Mouse (Mus musculus) ES-Bruce4 (cell line): Measurements from ENCODE around the gene Ppp1r8. TPM values are rescaled to one million over a fixed set of nuclear protein-coding genes. Genes with fewer than 3 reads are reported as not detected.
"Not testable (repeated sequence)": the region's sequence is repeated elsewhere in the genome, so short reads cannot be mapped to it uniquely, and the experiment has no call there.

Experiments used
- H3K27ac ChIP-seq: 2 replicates; pipeline ENCODE4 v1.5.1; 2012; ENCODE audit warnings: low read length, inconsistent platforms; ENCODE audit not compliant: insufficient read depth
- H3K27me3 ChIP-seq: 2 replicates; pipeline ENCODE4 v1.6.1; 2012; ENCODE audit warnings: mild to moderate bottlenecking, low read length, inconsistent platforms; ENCODE audit not compliant: control insufficient read depth, poor library complexity, insufficient read depth, severe bottlenecking
- H3K36me3 ChIP-seq: 2 replicates; pipeline ENCODE4 v1.6.1; 2012; ENCODE audit warnings: inconsistent platforms, mild to moderate bottlenecking, low read length, moderate library complexity; ENCODE audit not compliant: control insufficient read depth, poor library complexity, insufficient read depth, severe bottlenecking
- H3K4me1 ChIP-seq: one replicate; pipeline ENCODE4 v1.8.1; 2011; ENCODE audit warnings: low read length; ENCODE audit not compliant: control insufficient read depth, insufficient read depth
- H3K4me3 ChIP-seq: 2 replicates; pipeline ENCODE4 v1.5.1; 2011; ENCODE audit warnings: low read depth, mild to moderate bottlenecking, low read length
- H3K9ac ChIP-seq: 2 replicates; pipeline ENCODE4 v1.6.1; 2012; ENCODE audit warnings: low read depth, mild to moderate bottlenecking, inconsistent platforms; ENCODE audit not compliant: poor library complexity, severe bottlenecking
- H3K9me3 ChIP-seq: replicated peaks from 2 replicates; pipeline ENCODE4 v1.6.1; 2012; ENCODE audit warnings: mild to moderate bottlenecking, low read length, inconsistent platforms; ENCODE audit not compliant: control insufficient read depth, poor library complexity, insufficient read depth, severe bottlenecking
- CTCF ChIP-seq: IDR thresholded peaks from one replicate; pipeline ENCODE4 v1.8.1; 2011; ENCODE audit warnings: low read depth, low read length
- EP300 ChIP-seq: IDR thresholded peaks from 2 replicates; pipeline ENCODE4 v1.6.1; 2011; ENCODE audit warnings: low read depth, low read length; ENCODE audit not compliant: insufficient read depth
- POLR2A ChIP-seq: IDR thresholded peaks from one replicate; pipeline ENCODE4 v1.8.1; 2011; ENCODE audit warnings: low read length; ENCODE audit not compliant: insufficient read depth
- polyA plus RNA-seq: library from polyadenylated mRNA; stranded (reverse); fragments of >200 nt; gene quantifications from 2 replicates; pipeline ENCODE4 v1.2.4, GENCODE M21; 2011; ENCODE audit warnings: low read depth; ENCODE audit not compliant: missing spikeins, insufficient read depth, insufficient read length

Ppp1r8 gene
- polyA plus RNA-seq, 1 experiment, result 91.6 TPM

GRCm38 (mm10) chr4:132803876-132804275, 39.1 kb downstream of the Ppp1r8 start:
- no peak for TF ChIP-seq EP300
- no peak for TF ChIP-seq POLR2A
- no peak for TF ChIP-seq CTCF
- H3K27me3 ChIP-seq, result no peaks in the 10 kb centered on the region

GRCm38 (mm10) chr4:132803212-132803611, 39.8 kb downstream of the Ppp1r8 start:
- Histone ChIP-seq H3K9me3 (no peaks in the 10 kb centered on the region), H3K9ac (no peak overlapping the region), H3K36me3 (no peaks in the 10 kb centered on the region), H3K4me1 (no peaks in the 10 kb centered on the region), H3K27me3 (no peaks in the 10 kb centered on the region), H3K4me3 (no peak overlapping the region), H3K27ac (no peak overlapping the region)
- no peak for TF ChIP-seq POLR2A
- TF ChIP-seq CTCF, result no peak
- no peak for TF ChIP-seq EP300

More at GRCm38 (mm10) chr4:132803876-132804275, 39.1 kb downstream of the Ppp1r8 start:
- Histone ChIP-seq H3K9me3 (no peaks in the 10 kb centered on the region), H3K4me1 (no peaks in the 10 kb centered on the region), H3K27ac (no peak overlapping the region), H3K9ac (no peak overlapping the region), H3K4me3 (no peak overlapping the region), H3K36me3 (no peaks in the 10 kb centered on the region)

- H3K27me3 ChIP-seq, result no peaks in the 10 kb centered on the region
- peak overlapping the region; percentile 57 for H3K4me3 ChIP-seq
- H3K4me1 ChIP-seq, result no peaks in the 10 kb centered on the region
- no peaks in the 10 kb centered on the region for H3K36me3 ChIP-seq
- H3K9me3 ChIP-seq, result no peaks in the 10 kb centered on the region
- peak overlapping the region; percentile 15; the same call in 1 of the 2 replicates for H3K27ac ChIP-seq
- no peak for TF ChIP-seq CTCF
- no peak for TF ChIP-seq POLR2A
- 0 out of 2 replicates have a peak, but pooled peaks have one; percentile 43 for TF ChIP-seq EP300
- H3K9ac ChIP-seq, result peak overlapping the region; percentile 92
Observed at GRCm38 (mm10) chr4:132802171-132802637, 40.8 kb downstream of the Ppp1r8 start.

- no peaks in the 10 kb centered on the region for H3K27me3 ChIP-seq
- H3K4me1 ChIP-seq, result no peaks in the 10 kb centered on the region
- H3K9me3 ChIP-seq, result no peaks in the 10 kb centered on the region
- H3K36me3 ChIP-seq, result no peaks in the 10 kb centered on the region
- peak overlapping the region; percentile 57 for H3K4me3 ChIP-seq
- H3K9ac ChIP-seq, result peak overlapping the region; percentile 92
- TF ChIP-seq CTCF, result no peak
- peak overlapping the region; percentile 15; the same call in 1 of the 2 replicates for H3K27ac ChIP-seq
Observed at GRCm38 (mm10) chr4:132801176-132802077, 41.5 kb downstream of the Ppp1r8 start.

GRCm38 (mm10) chr4:132799845-132800244, 43.1 kb downstream of the Ppp1r8 start:
- Histone ChIP-seq H3K4me1 (no peaks in the 10 kb centered on the region), H3K9me3 (no peaks in the 10 kb centered on the region), H3K27me3 (no peaks in the 10 kb centered on the region), H3K27ac (no peak overlapping the region), H3K9ac (no peak overlapping the region), H3K36me3 (no peaks in the 10 kb centered on the region), H3K4me3 (no peak overlapping the region)
- TF ChIP-seq CTCF, result no peak
- no peak for TF ChIP-seq EP300
- no peak for TF ChIP-seq POLR2A

- not testable (repeated sequence) for H3K36me3 ChIP-seq, H3K9me3 ChIP-seq, H3K4me3 ChIP-seq, H3K4me1 ChIP-seq, H3K27ac ChIP-seq, H3K9ac ChIP-seq, H3K27me3 ChIP-seq
Observed at GRCm38 (mm10) chr4:132798666-132799065, 44.3 kb downstream of the Ppp1r8 start.
